Comparison of ENCODE assay signal across 18 mouse cellular contexts in genomic region chr8:48492491-48492890, GRCm38 (mm10).
A peak's percentile ranks its signal among the peaks of the same experiment; 100 is the strongest.
DNase-seq lines count a peak whose midpoint lies in the region; ATAC-seq and TF ChIP-seq lines count a peak whose summit lies in the region.
"Had no signal": no experiment of that assay in that cellular context is flagged by ENCODE, and none has a peak within 500 bp of the region (broad histone marks: within the 10 kb centered on the region; RNA-seq: fewer than 3 reads in every experiment).

No protein-coding gene starts in this region.

- 79% methylated on average over 5 of the region's 5 CpGs for WGBS in liver, adult 2 months
- 67% methylated on average over 5 of the region's 5 CpGs for WGBS in liver, embryonic 12.5 days (ENCODE audit: insufficient replicate concordance)
- WGBS in cerebellum, adult 2 months, result 70% methylated on average over 5 of the region's 5 CpGs

- TF ChIP-seq CTCF in liver, adult 2 months (IDR thresholded peaks at IDR 0.05; ENCODE audit: low read depth, low read length), result no peak
- no peak for TF ChIP-seq CTCF in cerebellum, adult 2 months (IDR thresholded peaks at IDR 0.05; ENCODE audit: borderline replicate concordance, insufficient read depth, low read depth, low read length)

- no peaks in the 10 kb centered on the region for H3K27me3 ChIP-seq in liver, adult 2 months (ENCODE audit: control insufficient read depth, insufficient read depth, low read length)
- H3K27me3 ChIP-seq in liver, embryonic 12.5 days (replicated peaks), result no peaks in the 10 kb centered on the region
- no peaks in the 10 kb centered on the region for H3K27me3 ChIP-seq in cerebellum, adult 2 months (ENCODE audit: control insufficient read depth, insufficient read depth, low read length)
- H3K27me3 ChIP-seq: limb, embryonic 12.5 days; lung, embryonic 15.5 days had no signal

- H3K4me2 ChIP-seq in liver, embryonic 12.5 days, result no peak overlapping the region
- H3K4me2 ChIP-seq: hindbrain, embryonic 14.5 days; limb, embryonic 12.5 days; lung, embryonic 15.5 days; midbrain, embryonic 11.5 days had no signal

- H3K4me1 ChIP-seq in liver, adult 2 months (ENCODE audit: control insufficient read depth, insufficient read depth, low read length), result peaks cover 3% of the 10 kb centered on the region; the same call in 1 of the 2 replicates
- H3K4me1 ChIP-seq in liver, embryonic 12.5 days, result no peaks in the 10 kb centered on the region
- no peaks in the 10 kb centered on the region for H3K4me1 ChIP-seq in cerebellum, adult 2 months (ENCODE audit: control insufficient read depth, insufficient read depth, low read length)
- H3K4me1 ChIP-seq: lung, embryonic 15.5 days had no signal

- no peaks in the 10 kb centered on the region for H3K9me3 ChIP-seq in liver, embryonic 12.5 days (replicated peaks)
- H3K9me3 ChIP-seq: limb, embryonic 12.5 days; lung, embryonic 15.5 days had no signal

- no peaks in the 10 kb centered on the region; the same call in 1 of the 2 replicates for H3K79me2 ChIP-seq in liver, adult 2 months (ENCODE audit: control insufficient read depth, insufficient read depth, low read length)

- peak; percentile 45 for DNase-seq in adrenal gland, adult 2 months
- no peak for DNase-seq in adrenal gland, postnatal 4 days (ENCODE audit: low spot score in 2 of 2)
- DNase-seq in liver, adult 2 months (ENCODE audit: extremely low read depth, low read depth, low spot score), result peak; percentile 35
- DNase-seq in R1 (ENCODE audit: low read depth, low spot score), result peak; percentile 22
- DNase-seq in heart, adult 9 months (ENCODE audit: low spot score in 2 of 2), result peak; percentile 15 to 55
- DNase-seq in cerebellum, adult 2 months, result no peak
- DNase-seq in kidney, adult 8-10 months, result no peak
- DNase-seq: cerebellum, adult 8-10 months; embryo, embryonic 11 days; right cerebral cortex, postnatal 25 days had no signal

- ATAC-seq in liver, embryonic 12.5 days, result no peak
- ATAC-seq: forebrain, embryonic 16.5 days; intestine, postnatal 0 days had no signal

- H3K9ac ChIP-seq in liver, adult 2 months (ENCODE audit: low read depth, low read length), result no peak overlapping the region
- no peak overlapping the region for H3K9ac ChIP-seq in liver, embryonic 12.5 days
- H3K9ac ChIP-seq: hindbrain, embryonic 14.5 days; limb, embryonic 12.5 days; lung, embryonic 15.5 days had no signal

- H3K4me3 ChIP-seq in liver, adult 2 months (ENCODE audit: insufficient read depth, low read depth, low read length), result no peak overlapping the region
- no peak overlapping the region for H3K4me3 ChIP-seq in liver, embryonic 12.5 days
- H3K4me3 ChIP-seq in cerebellum, adult 2 months (replicated peaks; ENCODE audit: insufficient read depth, low read depth, low read length), result no peak overlapping the region
- H3K4me3 ChIP-seq: erythroblast, embryonic 14.5 days; limb, embryonic 12.5 days; lung, embryonic 15.5 days had no signal

- H3K36me3 ChIP-seq in liver, adult 2 months (ENCODE audit: control insufficient read depth, insufficient read depth, low read length), result no peaks in the 10 kb centered on the region
- no peaks in the 10 kb centered on the region for H3K36me3 ChIP-seq in liver, embryonic 12.5 days
- H3K36me3 ChIP-seq: limb, embryonic 12.5 days; lung, embryonic 15.5 days had no signal

- no peak overlapping the region for H3K27ac ChIP-seq in liver, adult 2 months (replicated peaks; ENCODE audit: insufficient read depth, low read depth, low read length)
- no peak overlapping the region for H3K27ac ChIP-seq in liver, embryonic 12.5 days
- no peak overlapping the region for H3K27ac ChIP-seq in cerebellum, adult 2 months (ENCODE audit: insufficient read depth, low read length)
- H3K27ac ChIP-seq: hindbrain, embryonic 14.5 days; limb, embryonic 12.5 days; lung, embryonic 15.5 days had no signal

- TF ChIP-seq POLR2A in liver, adult 2 months (IDR thresholded peaks at IDR 0.05; ENCODE audit: extremely low read depth, insufficient read depth, low read length), result no peak
- no peak for TF ChIP-seq POLR2A in cerebellum, adult 2 months (IDR thresholded peaks at IDR 0.05; ENCODE audit: borderline replicate concordance, insufficient read depth, low read length)

Comparison
In these comparisons a context has a peak if more than half of its experiments do, and no peak if none do; other contexts are left out.
1. DNase-seq: peak in adrenal gland, adult 2 months (single experiment), liver, adult 2 months (single experiment), R1 (single experiment) and heart, adult 9 months (2 of 2); none in adrenal gland, postnatal 4 days (0 of 2), cerebellum, adult 2 months (0 of 2) and kidney, adult 8-10 months (0 of 2).